Mouse (Mus musculus): ENCODE results near the gene Mrpl12.

DNA sequence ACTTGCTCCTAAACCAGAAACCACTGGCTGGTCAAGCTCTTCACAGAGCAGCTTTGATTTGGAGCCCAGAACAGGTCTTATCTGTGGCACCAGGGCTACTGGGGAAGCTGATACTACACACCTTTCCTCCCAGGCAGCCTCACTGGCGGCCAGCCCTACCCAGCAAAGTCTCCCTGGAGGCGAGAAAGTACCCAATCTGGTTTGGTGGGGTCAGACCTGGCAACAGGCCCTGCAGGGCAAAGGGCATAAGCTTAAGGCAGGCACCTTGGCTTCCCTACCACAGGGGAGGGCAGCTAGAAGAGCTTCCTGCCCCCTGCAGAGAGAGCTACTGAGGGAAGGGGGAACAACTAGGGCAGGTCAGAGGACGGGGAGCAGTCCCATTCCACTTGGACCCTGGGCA, 15.9 kb downstream of the Mrpl12 start:
- TF ChIP-seq CTCF (IDR thresholded peaks at IDR 0.05; ENCODE audit: low read depth, low read length) (0 out of 2 replicates have a peak, but pooled peaks have one; percentile 12), POLR2A (IDR thresholded peaks at IDR 0.05; ENCODE audit: extremely low read depth, insufficient read depth, low read length) (0 out of 2 replicates have a peak, but pooled peaks have one; percentile 24)
